Mouse (Mus musculus) adrenal gland, postnatal 25 days (tissue): Measurements from ENCODE around the gene Xab2. TPM values are rescaled to one million over a fixed set of nuclear protein-coding genes. Genes with fewer than 3 reads are reported as not detected.

Experiments used
- DNase-seq: peaks from one replicate; pipeline ENCODE4 v3.0.0; 2021; ENCODE audit warnings: mixed read lengths
- long read RNA-seq: library from polyadenylated mRNA; stranded (forward); transcript quantifications from one replicate; pipeline ENCODE4 v2.0.0, GENCODE M21; 2021
- total RNA-seq: library from RNA; stranded (reverse); gene quantifications from 2 replicates; pipeline ENCODE4 v1.2.3, GENCODE M21; 2021

Xab2 gene
- 34.8 and 40.9 TPM in 2 replicates for total RNA-seq
- long read RNA-seq, full-length matches to known transcripts, result 62 of 83 reads
- long read RNA-seq, partial matches to known transcripts, result 10 of 83 reads
- long read RNA-seq, other reads (novel, unspliced or antisense), result 11 of 83 reads

DNA sequence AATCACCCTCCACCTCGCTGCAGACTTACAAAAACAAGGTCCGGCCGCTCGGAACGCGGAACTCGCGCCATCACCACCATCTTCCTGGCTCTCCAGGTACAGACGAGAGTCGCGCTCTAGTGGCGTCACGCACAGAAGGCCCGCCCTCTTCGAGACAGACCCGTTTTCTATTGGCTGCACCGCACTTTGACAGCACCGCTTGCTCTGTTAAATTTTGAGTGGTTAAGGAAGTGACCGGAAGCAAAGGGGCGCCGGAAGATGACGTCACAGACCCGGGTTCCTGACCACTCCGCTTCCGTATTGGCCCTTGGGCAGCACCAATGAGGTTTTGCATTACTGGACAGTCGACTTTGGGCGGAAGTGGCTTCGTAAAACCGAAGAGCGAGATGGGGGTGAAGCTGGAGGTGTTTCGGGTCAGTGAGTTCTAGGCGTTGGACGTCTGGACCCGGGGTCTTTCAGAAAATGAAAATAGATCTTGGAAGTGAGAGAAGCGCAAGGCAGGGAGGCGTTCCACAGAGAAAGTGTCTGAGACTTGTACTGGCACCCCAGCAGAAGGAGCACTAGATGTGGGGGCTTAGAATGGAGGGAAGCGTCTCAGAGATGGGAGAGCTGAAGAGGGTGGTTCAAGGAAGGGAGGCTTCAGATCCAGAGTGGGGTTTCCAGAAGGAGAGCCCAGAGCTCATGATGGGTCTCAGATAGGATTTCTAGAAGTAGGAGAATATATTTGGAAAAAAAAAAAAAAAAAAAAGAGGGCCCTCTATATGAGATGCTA lies at the start of gene Xab2, which contains the start of gene Pet100:
TSS of gene Xab2 (minus strand) at position 118 of the 772 bp plus-strand sequence.
TSS of gene Pet100 (plus strand) at position 350 of the 772 bp plus-strand sequence.
- peak; percentile 96 for DNase-seq

- DNase-seq, result no peak
Measured at GRCm38 (mm10) chr8:3670388-3670787, 49.3 kb upstream of the Xab2 start.

- DNase-seq, result no peak
Measured at GRCm38 (mm10) chr8:3665507-3665906, 44.4 kb upstream of the Xab2 start, which contains the start of gene Mcemp1. Gene Mcemp1 (plus strand): TSS chr8:3665754.

DNA sequence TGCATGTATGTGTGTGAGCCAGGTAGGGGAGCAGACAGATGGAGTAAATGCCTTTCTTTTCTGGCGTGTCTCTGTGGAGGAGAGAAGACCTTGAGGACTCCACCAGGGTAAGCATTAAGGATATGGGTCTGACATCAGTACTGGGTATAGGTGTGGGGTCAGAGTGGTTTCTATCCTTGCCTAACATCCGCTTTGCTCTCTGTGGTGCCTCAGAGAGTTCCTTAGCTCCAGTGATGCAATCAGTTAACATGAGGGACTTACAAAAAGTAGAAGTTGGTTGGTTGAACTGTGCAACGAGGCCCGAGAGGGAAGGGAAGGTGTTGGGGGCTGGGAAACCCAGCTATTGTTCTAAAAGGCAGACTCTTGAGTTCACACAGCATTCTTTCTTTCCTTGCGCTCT lies 43.3 kb upstream of the Xab2 start:
- no peak for DNase-seq

GRCm38 (mm10) chr8:3660889-3661288 lies 39.8 kb upstream of the Xab2 start:
- DNase-seq, result no peak

GRCm38 (mm10) chr8:3656725-3657381 lies 35.7 kb upstream of the Xab2 start:
- peak; percentile 21 for DNase-seq

- no peak for DNase-seq
Measured at GRCm38 (mm10) chr8:3655526-3655925, 34.4 kb upstream of the Xab2 start, which contains the start of gene Retn. Gene Retn (plus strand): TSS chr8:3655770.

- no peak for DNase-seq
Measured at GRCm38 (mm10) chr8:3654726-3655508, 33.8 kb upstream of the Xab2 start.

GRCm38 (mm10) chr8:3652845-3653244 lies 31.7 kb upstream of the Xab2 start:
- DNase-seq, result no peak

GRCm38 (mm10) chr8:3648990-3649389 lies 27.9 kb upstream of the Xab2 start:
- no peak for DNase-seq

GRCm38 (mm10) chr8:3648268-3648667 lies 27.2 kb upstream of the Xab2 start:
- no peak for DNase-seq

DNA sequence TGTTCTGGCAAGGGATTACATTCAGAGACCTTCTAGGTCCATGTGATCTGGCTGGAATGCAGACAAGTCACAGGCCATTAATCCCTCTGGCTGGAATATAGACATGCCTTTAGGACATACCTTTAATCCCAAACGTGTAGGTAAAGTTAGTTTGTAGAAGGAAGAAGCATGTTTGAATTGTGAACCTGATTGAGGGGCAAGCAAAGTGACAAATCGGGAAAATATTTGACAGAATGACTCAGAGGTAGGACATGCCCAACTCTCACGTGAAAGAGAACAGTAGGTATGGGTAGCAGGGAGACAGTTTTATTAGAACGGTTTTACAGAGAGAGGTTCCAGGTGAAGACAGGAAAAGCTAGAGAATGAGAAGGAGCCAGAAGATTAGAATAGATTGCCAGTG lies 26.4 kb upstream of the Xab2 start:
- no peak for DNase-seq

DNA sequence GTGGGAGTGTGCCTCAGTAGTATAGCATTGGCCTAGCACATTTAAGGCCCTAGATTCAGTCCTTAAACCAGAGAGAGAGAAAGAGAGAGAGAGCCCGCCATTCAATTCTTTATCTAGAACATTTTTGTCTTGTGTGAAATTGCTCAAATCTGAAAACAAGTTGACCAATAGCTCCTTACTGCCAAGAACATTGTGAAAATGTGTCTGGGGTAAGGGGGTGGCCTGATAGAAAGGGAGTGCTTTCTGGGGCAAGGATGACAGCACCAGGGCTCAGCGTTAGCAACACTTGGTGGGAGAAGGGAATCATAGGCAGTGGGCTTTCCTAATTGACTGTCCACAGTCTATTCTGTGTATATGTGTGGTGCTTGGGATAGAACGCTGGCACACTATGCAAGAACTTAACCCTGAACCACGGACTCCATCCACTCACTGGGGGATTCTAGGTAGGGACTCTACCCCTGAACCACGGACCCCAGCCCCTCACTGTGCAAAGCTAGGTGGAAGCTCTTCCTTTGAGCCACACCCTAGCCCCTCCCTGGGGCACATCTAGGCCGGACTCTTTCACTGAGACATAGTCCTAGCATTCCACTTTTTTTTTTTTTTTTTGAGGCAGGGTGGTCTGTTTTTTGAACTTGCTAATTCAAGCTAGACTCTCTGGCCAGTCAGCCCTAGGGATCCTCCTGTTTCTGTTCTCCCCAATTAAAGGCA lies 25.9 kb upstream of the Xab2 start:
- DNase-seq, result no peak

DNA sequence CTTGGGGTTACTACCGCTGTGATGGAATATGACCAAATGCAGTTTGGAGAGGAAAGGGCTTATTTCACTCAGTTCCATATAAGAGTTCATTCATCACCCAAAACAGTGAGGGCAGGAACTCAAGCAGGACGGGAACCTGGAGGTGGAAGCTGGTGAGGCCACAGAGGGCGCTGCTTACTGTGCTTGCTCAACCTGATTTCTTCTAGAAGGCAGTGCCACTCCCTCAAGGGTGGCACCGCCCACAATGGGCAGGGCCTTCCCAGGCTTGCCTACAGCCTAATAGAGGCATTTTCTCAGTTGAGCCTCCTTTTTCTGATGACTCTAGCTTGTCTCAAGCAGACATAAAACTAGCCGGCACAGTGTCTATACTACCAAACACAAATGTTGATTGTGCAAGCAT lies 24.7 kb upstream of the Xab2 start:
- peak; percentile 49 for DNase-seq

GRCm38 (mm10) chr8:3631478-3631875 lies 10.4 kb upstream of the Xab2 start:
- no peak for DNase-seq

DNA sequence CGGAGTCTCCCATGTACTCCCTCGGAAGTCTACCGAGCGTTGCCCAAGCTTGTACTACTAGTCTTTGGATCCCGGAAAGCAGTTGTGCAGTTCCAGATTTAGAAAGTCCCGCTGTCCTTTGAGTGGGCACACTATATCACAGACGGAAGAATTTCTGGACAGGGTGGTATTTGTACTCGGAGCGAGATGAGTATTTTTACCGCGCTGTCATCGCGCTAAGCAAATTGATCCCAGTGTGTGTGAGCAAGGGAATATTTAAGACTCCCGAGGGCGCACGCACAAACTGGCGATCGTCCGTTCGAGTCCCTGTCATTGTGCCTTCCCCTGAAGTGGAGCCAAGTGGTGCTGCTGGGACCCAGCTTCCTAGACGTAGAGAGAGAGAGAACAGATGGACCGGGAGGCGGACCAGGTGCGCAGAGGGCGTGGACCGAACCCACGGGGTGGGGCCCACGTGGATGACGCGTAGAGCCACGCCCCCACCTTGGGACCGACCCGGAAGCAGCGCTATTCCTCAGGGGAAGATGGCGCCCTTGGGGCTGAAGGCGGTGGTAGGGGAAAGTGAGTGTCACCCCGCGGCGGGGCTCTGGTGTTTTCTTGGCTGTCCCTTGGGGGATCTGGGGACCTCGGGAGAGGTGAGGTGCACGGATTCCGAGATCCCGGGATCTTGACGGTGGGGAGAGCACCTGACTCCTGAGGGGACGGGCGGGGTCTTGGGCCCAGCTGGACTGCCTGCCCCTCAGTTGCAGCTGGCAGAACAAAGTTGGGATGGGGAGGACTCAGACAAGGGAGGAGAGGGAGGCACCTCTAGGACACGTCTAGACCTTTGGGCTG lies 9.7 kb upstream of the Xab2 start, which contains the start of gene Stxbp2:
TSS of gene Stxbp2 (plus strand) at position 309 of the 831 bp plus-strand sequence.
- peak; percentile 80 for DNase-seq

DNA sequence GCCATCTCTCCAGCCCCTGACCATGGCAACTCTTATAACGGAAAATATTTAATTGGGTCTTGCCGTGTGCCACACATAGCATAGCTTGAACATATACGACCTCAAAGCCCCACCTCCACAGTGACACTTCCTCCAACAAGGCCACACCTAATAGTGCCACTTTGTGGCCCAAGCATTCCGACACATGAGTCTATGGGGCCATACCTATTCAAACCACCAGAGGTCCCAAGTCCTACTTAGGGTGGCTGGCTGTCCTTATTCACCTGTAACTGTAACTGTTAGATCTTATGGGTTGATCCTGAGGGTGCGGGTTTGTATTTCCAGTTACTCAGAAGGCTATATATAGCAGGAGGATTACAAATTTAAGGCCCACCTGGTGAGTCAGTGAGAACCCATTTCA lies 6.9 kb upstream of the Xab2 start:
- DNase-seq, result no peak

- DNase-seq, result no peak
Measured at GRCm38 (mm10) chr8:3626971-3627370, 5.9 kb upstream of the Xab2 start.

GRCm38 (mm10) chr8:3625445-3625844 lies 4.3 kb upstream of the Xab2 start, which contains the start of gene Pcp2:
Gene Pcp2 (minus strand): TSS chr8:3625545.
- DNase-seq, result no peak

GRCm38 (mm10) chr8:3622119-3622518 lies 1.0 kb upstream of the Xab2 start:
- DNase-seq, result no peak

- DNase-seq, result no peak
Measured at GRCm38 (mm10) chr8:3609816-3610150, 11.3 kb downstream of the Xab2 start.
